Mouse (Mus musculus) E14TG2a.4 (cell line): ENCODE data around the gene Aipl1.

Source experiments
- H3K27me3 ChIP-seq: 2 replicates; pipeline ENCODE4 v1.6.1; 2014; ENCODE audit warnings: low read length, control low read depth; ENCODE audit not compliant: insufficient read depth
- H3K36me3 ChIP-seq: 2 replicates; pipeline ENCODE4 v1.6.1; 2014; ENCODE audit warnings: low read length, control low read depth; ENCODE audit not compliant: insufficient read depth
- H3K4me1 ChIP-seq: replicated peaks from 2 replicates; pipeline ENCODE4 v1.6.1; 2014; ENCODE audit warnings: low read depth, low read length, control low read depth
- H3K4me3 ChIP-seq: replicated peaks from 2 replicates; pipeline ENCODE4 v1.5.1; 2014; ENCODE audit warnings: mild to moderate bottlenecking, low read length
- H3K9me3 ChIP-seq: 2 replicates; pipeline ENCODE4 v1.6.1; 2014; ENCODE audit warnings: low read length, control low read depth
- CTCF ChIP-seq: conservative IDR thresholded peaks from 2 replicates; pipeline ENCODE4 v1.5.1; 2014; ENCODE audit warnings: low read length
- NANOG ChIP-seq: IDR thresholded peaks from 2 replicates; pipeline ENCODE4 v1.6.1; 2014; ENCODE audit warnings: borderline replicate concordance, low read length, mixed read lengths
- POU5F1 ChIP-seq: IDR thresholded peaks from 2 replicates; pipeline ENCODE4 v1.6.1; 2014; ENCODE audit warnings: low read length, borderline replicate concordance

Aipl1 gene

DNA sequence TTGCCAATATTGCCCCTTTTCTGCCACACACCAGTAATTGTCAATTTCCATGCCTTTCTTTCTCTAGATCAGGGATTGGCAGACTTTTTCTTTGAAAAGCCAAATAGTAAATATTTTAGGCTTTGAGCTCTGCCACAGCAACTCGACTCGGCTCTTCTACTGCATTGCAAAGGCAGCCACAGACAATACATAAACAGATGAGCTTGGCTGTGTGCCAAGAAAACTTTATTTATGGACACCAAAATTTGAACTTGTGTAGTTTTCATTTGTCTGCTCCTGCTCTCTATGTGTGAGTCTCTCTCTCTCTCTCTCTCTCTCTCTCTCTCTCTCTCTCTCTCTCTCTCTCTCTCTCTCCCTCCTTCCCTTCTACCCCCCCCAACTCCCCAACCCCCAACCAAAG lies 17.9 kb upstream of the Aipl1 start:
- H3K4me1 ChIP-seq: peaks cover 22% of the 10 kb centered on the region
- H3K27me3 ChIP-seq: peaks cover 64% of the 10 kb centered on the region
- TF ChIP-seq NANOG: no peak
- TF ChIP-seq POU5F1: no peak
- TF ChIP-seq CTCF: no peak
- H3K9me3 ChIP-seq: no peaks in the 10 kb centered on the region
- H3K36me3 ChIP-seq: no peaks in the 10 kb centered on the region
- H3K4me3 ChIP-seq: no peak overlapping the region

- TF ChIP-seq CTCF (peak; percentile 82), NANOG (no peak)
- Histone ChIP-seq H3K4me1 (peaks cover 48% of the 10 kb centered on the region), H3K36me3 (peaks cover 5% of the 10 kb centered on the region; the same call in 1 of the 2 replicates), H3K9me3 (no peaks in the 10 kb centered on the region), H3K4me3 (no peak overlapping the region), H3K27me3 (peaks cover 69% of the 10 kb centered on the region)
These were observed 15.3 kb upstream of the Aipl1 start for GRCm38 (mm10) chr11:72052636-72053035.

DNA sequence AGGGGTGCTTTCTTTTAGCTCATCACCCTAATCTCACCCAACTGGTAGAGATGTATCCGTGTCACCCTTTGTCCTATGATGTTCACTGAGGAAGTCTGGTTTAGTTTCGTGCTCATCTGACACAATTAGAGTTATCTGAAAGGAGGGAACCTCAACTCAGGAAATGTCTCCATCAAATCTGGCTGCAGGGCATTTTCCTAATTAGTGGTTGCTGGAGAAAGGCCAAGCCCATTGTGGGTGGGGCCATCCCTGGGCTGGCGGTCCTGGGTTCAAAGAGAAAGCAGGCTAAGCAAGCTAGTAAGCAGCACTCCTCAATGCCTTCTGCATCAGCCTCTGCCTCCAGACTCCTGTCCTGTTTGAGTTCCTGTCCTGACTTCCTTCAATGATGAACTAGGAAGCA lies 14.9 kb upstream of the Aipl1 start:
- no peak for TF ChIP-seq POU5F1
- TF ChIP-seq CTCF: no peak
- no peak for TF ChIP-seq NANOG
- H3K4me3 ChIP-seq: no peak overlapping the region
- H3K36me3 ChIP-seq: peaks cover 9% of the 10 kb centered on the region; the same call in 1 of the 2 replicates
- peaks cover 65% of the 10 kb centered on the region for H3K27me3 ChIP-seq
- peaks cover 49% of the 10 kb centered on the region for H3K4me1 ChIP-seq
- H3K9me3 ChIP-seq: no peaks in the 10 kb centered on the region

DNA sequence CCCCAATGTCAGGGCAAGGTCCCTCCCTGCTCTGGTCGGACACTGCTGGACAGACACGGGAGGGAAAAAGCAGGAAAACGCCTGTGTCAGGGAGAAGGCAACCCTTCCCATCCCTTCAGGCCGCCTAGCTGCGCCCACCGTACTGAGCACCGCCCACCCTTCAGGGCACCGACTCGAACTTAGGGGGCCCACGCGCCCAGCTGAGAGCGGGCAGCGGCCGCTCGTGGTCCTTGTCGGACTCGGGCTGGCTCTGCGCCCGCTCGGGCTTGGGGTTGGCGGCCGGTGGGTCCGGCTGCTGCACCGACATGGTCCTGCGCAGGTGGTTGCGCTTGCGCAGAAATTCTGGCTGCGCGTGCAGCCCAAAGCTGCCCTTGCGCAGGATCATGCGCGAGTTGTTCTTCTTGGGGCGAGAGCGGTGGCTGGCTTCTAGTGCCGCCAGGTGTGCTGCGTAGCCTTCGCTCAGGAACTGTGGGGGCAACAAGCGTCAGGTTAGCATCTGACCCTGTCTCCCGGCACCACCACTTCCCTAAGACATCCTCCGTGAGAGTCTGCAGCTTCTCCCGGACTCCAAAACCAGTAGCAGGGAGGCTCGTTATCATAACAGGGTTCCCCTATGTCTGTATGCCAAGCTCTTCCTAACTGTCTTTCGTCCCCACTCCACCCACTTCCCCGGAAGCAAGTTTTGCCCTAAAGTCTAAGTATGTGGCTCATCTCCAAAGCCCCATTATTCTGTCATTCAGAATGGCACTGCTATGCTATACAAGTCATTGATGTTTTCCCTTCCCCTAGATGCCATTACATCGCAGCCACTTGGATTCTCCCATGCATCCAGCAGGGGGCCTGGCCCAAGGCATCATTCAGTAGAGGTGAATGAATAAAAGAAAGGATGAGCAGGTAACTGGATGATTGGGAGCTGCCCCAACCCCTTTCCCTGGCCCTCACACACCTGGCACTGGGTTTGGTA lies 13.9 kb upstream of the Aipl1 start:
- TF ChIP-seq POU5F1: no peak
- peak; percentile 34 for TF ChIP-seq CTCF
- peak overlapping the region; percentile 84 for H3K4me3 ChIP-seq
- peaks cover 49% of the 10 kb centered on the region for H3K4me1 ChIP-seq
- no peaks in the 10 kb centered on the region for H3K9me3 ChIP-seq
- peaks cover 59% of the 10 kb centered on the region for H3K27me3 ChIP-seq
- peaks cover 19% of the 10 kb centered on the region for H3K36me3 ChIP-seq

DNA sequence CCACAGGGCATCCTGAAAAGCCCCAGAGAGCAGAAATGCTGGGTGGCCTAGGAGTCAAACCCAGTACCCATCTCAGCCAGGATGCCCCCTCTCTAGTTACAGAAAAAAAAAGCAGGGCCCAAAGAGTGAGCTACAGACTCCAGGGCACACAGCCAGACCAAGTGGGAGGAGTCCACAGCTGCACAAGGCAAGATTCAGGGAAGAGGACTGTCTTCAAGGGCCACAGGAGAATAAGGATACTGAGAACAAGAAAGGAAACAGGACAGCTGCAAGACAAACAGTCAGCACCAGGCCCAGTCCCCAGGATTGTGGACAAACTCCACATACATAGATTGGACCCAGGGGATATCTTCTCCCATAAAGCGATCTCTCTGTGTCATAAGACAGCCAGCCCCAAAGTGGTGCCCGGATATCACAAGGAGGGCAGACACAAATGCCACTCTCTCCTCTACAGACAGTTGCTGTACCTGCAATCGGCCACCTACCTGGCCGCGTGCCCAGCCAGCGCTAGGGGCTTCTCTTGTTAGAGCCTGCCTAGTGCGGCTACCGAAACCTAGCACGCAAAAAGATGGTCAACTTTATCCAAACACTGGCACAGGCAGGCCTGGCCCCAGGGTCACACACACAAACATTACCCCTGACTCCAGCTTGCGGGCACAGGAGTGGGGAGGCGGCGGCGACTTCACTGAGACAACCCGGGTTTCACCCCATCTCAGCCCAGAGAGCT lies 13.0 kb upstream of the Aipl1 start:
- Histone ChIP-seq H3K4me1 (peaks cover 49% of the 10 kb centered on the region), H3K36me3 (peaks cover 28% of the 10 kb centered on the region), H3K27me3 (peaks cover 54% of the 10 kb centered on the region), H3K9me3 (no peaks in the 10 kb centered on the region), H3K4me3 (peak overlapping the region; percentile 84)
- TF ChIP-seq POU5F1 (no peak), NANOG (no peak), CTCF (no peak)

GRCm38 (mm10) chr11:72049171-72049759 lies 12.0 kb upstream of the Aipl1 start:
- H3K4me1 ChIP-seq: peaks cover 49% of the 10 kb centered on the region
- H3K4me3 ChIP-seq: no peak overlapping the region
- TF ChIP-seq CTCF (no peak), NANOG (no peak), POU5F1 (no peak)

GRCm38 (mm10) chr11:72048730-72049129 lies 11.4 kb upstream of the Aipl1 start:
- Histone ChIP-seq H3K36me3 (peaks cover 44% of the 10 kb centered on the region), H3K4me1 (peaks cover 49% of the 10 kb centered on the region), H3K4me3 (no peak overlapping the region), H3K27me3 (peaks cover 44% of the 10 kb centered on the region), H3K9me3 (no peaks in the 10 kb centered on the region)
- TF ChIP-seq CTCF: no peak
- TF ChIP-seq NANOG: no peak
- no peak for TF ChIP-seq POU5F1

More at GRCm38 (mm10) chr11:72049171-72049759, 12.0 kb upstream of the Aipl1 start:
- Histone ChIP-seq H3K36me3 (peaks cover 39% of the 10 kb centered on the region), H3K27me3 (peaks cover 50% of the 10 kb centered on the region), H3K9me3 (no peaks in the 10 kb centered on the region)

GRCm38 (mm10) chr11:72044231-72044630 lies 6.9 kb upstream of the Aipl1 start:
- TF ChIP-seq NANOG (no peak), CTCF (no peak), POU5F1 (no peak)
- no peak overlapping the region for H3K4me3 ChIP-seq
- no peaks in the 10 kb centered on the region for H3K9me3 ChIP-seq
- H3K4me1 ChIP-seq: peaks cover 38% of the 10 kb centered on the region
- peaks cover 52% of the 10 kb centered on the region for H3K36me3 ChIP-seq
- H3K27me3 ChIP-seq: peaks cover 17% of the 10 kb centered on the region
